Mouse (Mus musculus): ENCODE measurements at regions not wholly inside any gene's neighbourhood (a gene's known extent, or its start where the extent isn't known, plus 50 kb on each side); places are given as distances from the start of the nearest gene placed in this dataset.
A peak's percentile ranks its signal among the peaks of the same experiment; 100 is the strongest.

GRCm38 (mm10) chr12:25245251-25245650 lies 148.3 kb upstream of the Id2 start:
- Histone ChIP-seq H3K9ac (replicated peaks) (no peak overlapping the region), H3K4me2 (replicated peaks) (no peak overlapping the region), H3K27ac (replicated peaks) (no peak overlapping the region), H3K4me1 (no peaks in the 10 kb centered on the region), H3K27me3 (no peaks in the 10 kb centered on the region), H3K36me3 (no peaks in the 10 kb centered on the region), H3K4me3 (no peak overlapping the region), H3K9me3 (no peaks in the 10 kb centered on the region)
- WGBS, result 90% methylated on average over 5 of the region's 5 CpGs
- ATAC-seq (replicated peaks), result no peak

DNA sequence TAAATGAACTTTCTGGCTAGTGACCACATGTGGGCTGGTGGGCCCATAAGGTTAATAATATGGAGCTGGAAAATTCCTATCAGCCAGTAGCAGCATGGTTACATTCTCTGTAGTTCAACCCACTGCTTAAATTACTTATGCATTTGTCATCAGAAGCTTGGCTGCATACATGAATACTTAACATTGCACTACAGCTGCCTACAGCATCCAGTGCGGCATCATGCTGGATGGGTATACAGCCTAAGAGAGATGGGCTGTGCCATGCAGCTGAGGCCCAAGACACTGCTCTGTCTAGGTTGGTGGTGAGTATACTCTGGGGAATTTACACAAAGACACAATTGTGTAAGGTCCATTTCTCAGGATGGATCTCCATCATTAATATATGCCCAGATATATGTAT lies 147.7 kb upstream of the Id2 start:
- Histone ChIP-seq H3K27me3 (no peaks in the 10 kb centered on the region), H3K9ac (replicated peaks) (no peak overlapping the region), H3K27ac (replicated peaks) (no peak overlapping the region), H3K4me2 (replicated peaks) (no peak overlapping the region), H3K4me1 (no peaks in the 10 kb centered on the region), H3K4me3 (no peak overlapping the region), H3K36me3 (no peaks in the 10 kb centered on the region), H3K9me3 (no peaks in the 10 kb centered on the region)
- peak; percentile 87 for ATAC-seq (replicated peaks)
- whole genome bisulfite sequencing, result 45% methylated on average over 1 of the region's 1 CpGs

GRCm38 (mm10) chr12:25243901-25244300 lies 147.0 kb upstream of the Id2 start:
- Histone ChIP-seq H3K4me2 (replicated peaks) (no peak overlapping the region), H3K4me3 (no peak overlapping the region), H3K9me3 (no peaks in the 10 kb centered on the region), H3K27ac (replicated peaks) (no peak overlapping the region), H3K4me1 (no peaks in the 10 kb centered on the region), H3K27me3 (no peaks in the 10 kb centered on the region), H3K36me3 (no peaks in the 10 kb centered on the region), H3K9ac (replicated peaks) (no peak overlapping the region)
- 69% methylated on average over 1 of the region's 1 CpGs for WGBS
- ATAC-seq (replicated peaks), result no peak

GRCm38 (mm10) chr12:25242369-25242768 lies 145.4 kb upstream of the Id2 start:
- no peak overlapping the region for H3K4me2 ChIP-seq (replicated peaks)
- no peak for ATAC-seq (replicated peaks)
- no peaks in the 10 kb centered on the region for H3K27me3 ChIP-seq
- H3K27ac ChIP-seq (replicated peaks), result no peak overlapping the region
- no peaks in the 10 kb centered on the region for H3K4me1 ChIP-seq
- no peaks in the 10 kb centered on the region for H3K9me3 ChIP-seq
- no peak overlapping the region for H3K9ac ChIP-seq (replicated peaks)
- no peaks in the 10 kb centered on the region for H3K36me3 ChIP-seq
- 82% methylated on average over 3 of the region's 3 CpGs for WGBS
- H3K4me3 ChIP-seq, result no peak overlapping the region

- Histone ChIP-seq H3K4me3 (no peak overlapping the region), H3K9me3 (no peaks in the 10 kb centered on the region), H3K9ac (replicated peaks) (no peak overlapping the region), H3K27ac (replicated peaks) (no peak overlapping the region), H3K27me3 (no peaks in the 10 kb centered on the region), H3K36me3 (no peaks in the 10 kb centered on the region), H3K4me2 (replicated peaks) (no peak overlapping the region), H3K4me1 (no peaks in the 10 kb centered on the region)
- WGBS, result 89% methylated on average over 3 of the region's 3 CpGs
- ATAC-seq (replicated peaks), result no peak
Measured at GRCm38 (mm10) chr12:25241675-25242074, 144.7 kb upstream of the Id2 start.

DNA sequence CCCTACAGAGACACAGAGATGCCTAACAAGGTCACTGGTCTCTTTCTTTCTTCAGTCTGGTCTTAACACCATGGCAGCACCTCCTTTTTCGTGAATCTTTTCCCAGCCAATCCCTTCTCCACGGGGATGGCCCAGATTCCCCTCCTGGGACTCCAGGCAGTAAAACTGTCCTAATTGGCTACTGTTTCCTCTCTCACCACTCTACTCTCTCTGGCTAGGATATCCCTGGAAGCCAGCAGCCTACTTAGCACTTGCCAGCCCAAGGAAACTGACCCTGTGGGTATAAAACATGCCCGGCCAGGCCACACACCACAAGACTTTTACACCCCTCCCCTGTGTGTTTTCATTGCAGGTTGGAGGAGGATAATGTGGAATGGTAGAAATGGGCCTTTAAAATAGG lies 143.9 kb upstream of the Id2 start:
- H3K27ac ChIP-seq (replicated peaks), result no peak overlapping the region
- no peak overlapping the region for H3K4me3 ChIP-seq
- no peaks in the 10 kb centered on the region for H3K36me3 ChIP-seq
- no peaks in the 10 kb centered on the region for H3K9me3 ChIP-seq
- 65% methylated on average over 3 of the region's 3 CpGs for WGBS
- no peak overlapping the region for H3K9ac ChIP-seq (replicated peaks)
- no peaks in the 10 kb centered on the region for H3K4me1 ChIP-seq
- no peaks in the 10 kb centered on the region for H3K27me3 ChIP-seq
- no peak overlapping the region for H3K4me2 ChIP-seq (replicated peaks)
- no peak for ATAC-seq (replicated peaks)

GRCm38 (mm10) chr12:25240142-25240541 lies 143.2 kb upstream of the Id2 start:
- H3K9me3 ChIP-seq, result no peaks in the 10 kb centered on the region
- no peak overlapping the region for H3K9ac ChIP-seq (replicated peaks)
- no peaks in the 10 kb centered on the region for H3K27me3 ChIP-seq
- peaks cover 7% of the 10 kb centered on the region for H3K4me1 ChIP-seq
- no peak for ATAC-seq (replicated peaks)
- WGBS, result 70% methylated on average over 12 of the region's 12 CpGs
- H3K4me2 ChIP-seq (replicated peaks), result no peak overlapping the region
- H3K36me3 ChIP-seq, result no peaks in the 10 kb centered on the region
- H3K4me3 ChIP-seq, result no peak overlapping the region
- H3K27ac ChIP-seq (replicated peaks), result no peak overlapping the region

DNA sequence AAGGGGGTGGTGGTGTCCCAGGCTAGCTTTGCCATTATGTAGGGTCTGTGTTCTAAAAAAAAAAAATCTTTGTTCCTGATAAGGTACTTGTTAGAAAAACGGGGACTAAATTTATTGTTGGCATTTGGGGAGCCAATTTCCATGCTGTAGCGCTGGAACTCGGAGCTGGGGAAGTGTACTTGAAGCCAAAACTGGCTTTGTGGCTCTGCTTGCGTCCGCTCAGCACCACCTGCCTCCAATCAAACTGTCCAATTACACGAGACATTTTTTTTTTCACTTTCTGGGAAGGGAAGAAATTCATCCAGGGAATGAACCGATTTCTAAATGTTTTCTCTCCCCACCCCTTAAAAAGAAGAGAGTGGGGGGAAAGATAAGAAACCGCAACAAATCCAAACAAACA lies 138.1 kb upstream of the Id2 start:
- H3K4me1 ChIP-seq, result peaks cover 13% of the 10 kb centered on the region
- no peaks in the 10 kb centered on the region for H3K36me3 ChIP-seq
- H3K27me3 ChIP-seq, result no peaks in the 10 kb centered on the region
- no peak overlapping the region for H3K9ac ChIP-seq (replicated peaks)
- no peak overlapping the region for H3K4me3 ChIP-seq
- H3K9me3 ChIP-seq, result no peaks in the 10 kb centered on the region
- no peak overlapping the region for H3K4me2 ChIP-seq (replicated peaks)
- no peak for ATAC-seq (replicated peaks)
- WGBS, result 41% methylated on average over 8 of the region's 8 CpGs
- H3K27ac ChIP-seq (replicated peaks), result peak overlapping the region; percentile 50

DNA sequence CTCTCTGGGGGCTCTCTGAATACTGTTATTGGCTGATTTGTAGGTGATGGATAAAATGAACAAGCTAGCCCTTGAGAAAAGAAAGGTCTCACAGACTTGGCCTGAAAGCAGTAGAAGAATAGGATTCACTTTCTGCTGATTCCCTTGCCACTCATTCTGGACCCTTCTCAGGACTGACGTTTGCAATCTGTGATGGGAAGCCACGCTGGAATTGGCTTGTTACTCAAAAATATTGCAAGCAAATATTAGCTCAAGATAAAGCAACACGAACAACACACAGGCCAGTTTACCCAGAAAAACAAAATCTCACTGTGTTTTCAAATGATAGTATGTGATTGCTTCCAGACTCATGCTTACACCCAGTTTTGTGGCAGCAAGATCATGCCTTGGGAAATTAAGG lies 137.7 kb upstream of the Id2 start:
- H3K27me3 ChIP-seq, result no peaks in the 10 kb centered on the region
- H3K4me1 ChIP-seq, result peaks cover 13% of the 10 kb centered on the region
- H3K36me3 ChIP-seq, result no peaks in the 10 kb centered on the region
- peak overlapping the region; percentile 50 for H3K27ac ChIP-seq (replicated peaks)
- no peak overlapping the region for H3K9ac ChIP-seq (replicated peaks)
- no peak for ATAC-seq (replicated peaks)
- no peak overlapping the region for H3K4me2 ChIP-seq (replicated peaks)
- H3K4me3 ChIP-seq, result no peak overlapping the region
- 65% methylated on average over 3 of the region's 3 CpGs for WGBS
- H3K9me3 ChIP-seq, result no peaks in the 10 kb centered on the region

GRCm38 (mm10) chr12:25233027-25233535 lies 136.1 kb upstream of the Id2 start:
- H3K4me1 ChIP-seq, result peaks cover 13% of the 10 kb centered on the region
- no peak for ATAC-seq (replicated peaks)
- H3K4me2 ChIP-seq (replicated peaks), result no peak overlapping the region
- H3K27ac ChIP-seq (replicated peaks), result no peak overlapping the region
- H3K27me3 ChIP-seq, result no peaks in the 10 kb centered on the region
- no peaks in the 10 kb centered on the region for H3K9me3 ChIP-seq
- no peak overlapping the region for H3K4me3 ChIP-seq
- H3K36me3 ChIP-seq, result no peaks in the 10 kb centered on the region
- H3K9ac ChIP-seq (replicated peaks), result no peak overlapping the region
- WGBS, result 84% methylated on average over 4 of the region's 4 CpGs

- no peak overlapping the region for H3K9ac ChIP-seq (replicated peaks)
- ATAC-seq (replicated peaks), result no peak
- no peak overlapping the region for H3K4me2 ChIP-seq (replicated peaks)
- no peaks in the 10 kb centered on the region for H3K36me3 ChIP-seq
- H3K27me3 ChIP-seq, result no peaks in the 10 kb centered on the region
- H3K27ac ChIP-seq (replicated peaks), result no peak overlapping the region
- H3K4me3 ChIP-seq, result no peak overlapping the region
- H3K9me3 ChIP-seq, result no peaks in the 10 kb centered on the region
- peaks cover 13% of the 10 kb centered on the region for H3K4me1 ChIP-seq
- WGBS, result 86% methylated on average over 5 of the region's 5 CpGs
Measured at GRCm38 (mm10) chr12:25232358-25233026, 135.6 kb upstream of the Id2 start.

DNA sequence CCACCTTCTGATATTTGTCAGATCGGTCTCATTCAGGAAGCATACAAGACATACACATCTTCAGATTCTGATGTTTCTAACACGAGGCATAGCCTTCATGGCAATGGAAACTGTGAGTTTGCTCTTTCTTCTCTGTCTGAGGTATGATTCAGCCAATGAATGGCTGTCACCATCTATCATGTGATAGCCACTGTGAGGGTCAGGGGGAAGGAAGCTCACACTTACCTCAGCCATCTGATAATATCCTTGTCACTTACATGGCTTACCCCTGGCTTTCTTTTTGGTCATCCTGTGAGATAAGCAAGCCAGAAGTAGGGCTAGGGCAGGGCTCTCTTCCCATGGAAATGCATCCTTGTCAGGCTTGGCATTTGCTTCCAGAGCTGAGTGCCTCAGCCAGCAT lies 131.8 kb upstream of the Id2 start:
- Histone ChIP-seq H3K36me3 (no peaks in the 10 kb centered on the region), H3K4me2 (replicated peaks) (no peak overlapping the region), H3K4me1 (no peaks in the 10 kb centered on the region), H3K9me3 (no peaks in the 10 kb centered on the region), H3K27me3 (no peaks in the 10 kb centered on the region), H3K4me3 (no peak overlapping the region), H3K9ac (replicated peaks) (no peak overlapping the region), H3K27ac (replicated peaks) (no peak overlapping the region)
- 86% methylated on average over 2 of the region's 2 CpGs for whole genome bisulfite sequencing
- ATAC-seq (replicated peaks), result no peak

DNA sequence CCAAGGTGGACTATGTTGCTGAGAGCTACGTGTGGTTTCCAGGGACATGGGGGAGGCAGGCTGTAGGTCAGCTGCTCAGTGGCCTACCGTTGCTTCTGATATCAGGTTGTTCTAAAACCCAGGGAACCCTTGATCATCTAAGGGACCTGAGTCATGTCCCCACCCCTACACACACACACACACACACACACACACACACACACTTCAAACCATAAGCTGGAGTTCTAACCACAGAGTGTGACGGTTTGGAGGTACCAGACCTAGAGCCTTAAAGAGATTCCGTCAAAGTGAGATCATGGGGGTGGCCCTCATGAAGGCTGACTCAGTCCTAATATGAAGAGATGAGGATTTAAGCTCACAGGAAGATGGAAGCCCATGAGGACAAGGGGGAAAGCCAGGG lies 130.8 kb upstream of the Id2 start:
- Histone ChIP-seq H3K27me3 (no peaks in the 10 kb centered on the region), H3K9me3 (no peaks in the 10 kb centered on the region), H3K9ac (replicated peaks) (no peak overlapping the region), H3K27ac (replicated peaks) (no peak overlapping the region), H3K4me2 (replicated peaks) (no peak overlapping the region), H3K36me3 (no peaks in the 10 kb centered on the region), H3K4me1 (no peaks in the 10 kb centered on the region), H3K4me3 (no peak overlapping the region)
- WGBS, result 97% methylated on average over 4 of the region's 4 CpGs
- no peak for ATAC-seq (replicated peaks)

Measured in forebrain, embryonic 15.5 days (tissue).